Mouse (Mus musculus): Measurements from ENCODE around the gene Egln2. TPM values are rescaled to one million over a fixed set of nuclear protein-coding genes. Genes with fewer than 3 reads are reported as not detected.

Egln2 gene
- 10 to 100 TPM; 66.9 to 70.2 TPM for total RNA-seq (2023)

DNA sequence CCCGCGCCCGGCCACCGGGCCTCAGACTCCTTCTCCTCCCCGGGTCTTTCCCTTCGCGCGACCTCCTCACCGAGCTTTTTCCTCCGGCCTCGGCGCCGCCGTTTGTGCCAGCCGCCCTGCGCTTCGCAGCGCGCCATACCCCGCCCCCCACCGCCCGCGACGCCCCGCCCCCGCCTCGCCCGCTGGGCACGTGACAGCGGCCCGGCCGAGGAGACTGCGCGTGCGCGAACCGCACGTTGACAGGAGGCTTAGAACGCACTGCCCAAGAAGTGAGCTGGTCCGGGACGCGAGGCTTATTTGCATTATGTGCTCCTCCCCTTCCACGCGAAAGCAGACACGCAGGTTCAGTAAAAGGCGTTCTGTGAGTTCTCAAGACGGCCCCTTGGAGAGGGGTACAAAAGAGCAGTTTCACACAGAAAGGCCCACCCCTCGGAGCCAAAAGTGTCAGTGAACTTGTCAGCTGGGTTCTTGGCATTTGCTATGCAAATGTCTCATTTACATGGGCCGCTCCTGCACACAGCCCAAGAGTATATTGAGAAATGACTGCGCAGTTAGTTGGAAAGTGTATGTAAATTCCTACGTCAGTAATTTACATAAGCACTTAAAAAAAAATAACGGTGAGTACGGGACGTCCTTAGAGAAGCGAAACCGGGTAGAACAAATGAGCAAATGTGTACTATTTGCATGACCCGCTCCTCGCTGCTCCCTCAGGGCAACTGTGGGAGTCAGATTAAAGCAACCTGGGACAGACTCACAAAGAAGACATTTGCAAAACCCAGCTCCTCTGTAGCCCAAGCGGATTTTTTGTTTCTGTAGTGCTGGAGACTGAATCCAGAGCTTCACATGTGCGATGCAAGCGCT, at the start of gene Egln2:
Gene Egln2 (minus strand): TSS at position 189 of the 861 bp plus-strand sequence.

GRCm38 (mm10) chr7:27195681-27196611, 29.3 kb upstream of the Egln2 start, which contains the start of the genes BC024978 and Snrpa:
Gene BC024978 (plus strand): TSS chr7:27195781.
Gene Snrpa (minus strand): TSS chr7:27196271.

GRCm38 (mm10) chr7:27180837-27181695, 14.5 kb upstream of the Egln2 start, which contains the start of the genes Gm21983 and Mia:
Gene Gm21983 (minus strand): TSS chr7:27181086.
Gene Mia (minus strand): TSS chr7:27181157.

DNA sequence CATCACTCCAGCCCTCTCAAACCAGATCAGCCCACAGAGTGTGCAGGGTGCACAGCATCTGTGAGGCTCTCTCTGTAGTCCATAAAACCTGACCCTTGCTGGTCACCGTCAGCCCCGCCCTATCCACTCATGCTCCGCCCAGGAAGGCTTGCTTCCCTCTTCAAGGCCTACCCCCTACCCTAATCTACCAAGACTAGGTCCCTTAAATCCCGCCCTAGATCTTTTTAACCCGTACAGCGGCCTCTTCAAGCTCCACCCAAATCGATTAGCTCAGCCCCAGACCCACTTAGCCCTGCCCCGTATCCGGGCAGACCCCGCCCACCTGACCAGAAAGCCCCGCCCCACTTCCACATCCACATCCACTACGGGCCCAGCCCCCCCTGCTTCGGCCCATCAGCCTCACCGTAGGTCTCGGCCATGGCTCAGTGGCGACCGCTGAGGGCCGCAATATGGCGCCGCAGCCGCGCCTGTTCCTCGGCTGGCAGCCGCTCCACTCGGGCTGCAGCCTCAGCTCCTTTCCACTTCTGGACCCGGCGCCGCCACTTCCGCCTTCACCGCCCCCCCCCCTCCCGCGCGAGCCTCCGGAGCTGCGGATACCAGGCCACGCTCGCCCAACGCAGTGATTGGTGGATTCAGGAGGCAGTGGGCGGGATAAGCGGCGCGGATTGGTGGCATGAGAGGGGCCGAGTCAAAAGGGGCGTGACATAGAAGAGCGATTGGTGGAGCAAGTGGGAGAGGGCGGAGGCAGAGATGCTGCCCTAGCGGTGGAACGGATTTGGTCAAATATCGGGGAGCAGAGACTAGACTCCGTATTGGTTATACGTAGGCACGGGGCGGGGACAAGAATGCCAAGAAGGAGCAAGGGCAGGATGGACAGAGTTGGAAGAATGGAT, 12.0 kb upstream of the Egln2 start, which contains the start of gene Rab4b:
Gene Rab4b (minus strand): TSS at position 573 of the 893 bp plus-strand sequence.

GRCm38 (mm10) chr7:27153205-27153764, 13.3 kb downstream of the Egln2 start, which contains the start of gene Cyp2t4:
Gene Cyp2t4 (plus strand): TSS chr7:27153714.

DNA sequence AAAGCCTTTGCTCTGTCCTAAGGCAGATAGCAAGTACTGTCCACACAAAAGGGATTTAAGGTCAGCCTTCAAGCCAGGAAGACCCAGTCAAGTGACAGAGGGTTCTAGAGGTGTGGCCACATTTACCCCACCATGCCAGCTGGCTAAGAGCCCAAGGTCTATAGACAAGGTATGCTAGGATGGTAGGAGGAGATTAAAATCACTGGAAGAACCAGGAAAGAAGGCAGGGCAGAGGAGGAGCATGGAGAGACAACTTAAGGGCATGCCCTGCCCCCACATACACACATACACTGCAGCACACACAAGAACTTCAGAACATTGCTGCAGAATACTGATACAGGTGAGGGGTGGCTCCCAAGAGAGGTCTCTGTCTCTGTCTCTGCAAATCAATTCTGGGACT, 46.9 kb downstream of the Egln2 start, which contains the start of gene Cyp2f2:
Gene Cyp2f2 (plus strand): TSS at position 234 of the 400 bp plus-strand sequence.

Other genes with a start within 250 kb of the Egln2 start
- gene Cyp2a22, start 227.4 kb downstream of the Egln2 start, total RNA-seq (2023) = not detected
- gene Cyp2a12, start 137.7 kb downstream of the Egln2 start, total RNA-seq (2023) = not detected
- gene Cyp2f2, start 46.9 kb downstream of the Egln2 start, total RNA-seq (2023) = under 1 TPM in 1 of 2 experiments, not detected in 1; 0.27 TPM
- not detected for gene Cyp2t4, start 13.1 kb downstream of the Egln2 start, total RNA-seq (2023)
- 10 to 100 TPM; 83.6 to 86.1 TPM for gene Rab4b, start 12.1 kb upstream of the Egln2 start, total RNA-seq (2023)
- not detected for gene Gm21983, start 14.3 kb upstream of the Egln2 start, total RNA-seq (2023)
- gene Mia, start 14.4 kb upstream of the Egln2 start, total RNA-seq (2023) = not detected
- gene BC024978, start 29.0 kb upstream of the Egln2 start, total RNA-seq (2023) = 10 to 100 TPM; 10.6 to 11.1 TPM
- 10 to 100 TPM; 66.3 to 74.6 TPM for gene Snrpa, start 29.5 kb upstream of the Egln2 start, total RNA-seq (2023)
- 10 to 100 TPM; 19.3 to 20.9 TPM for gene Itpkc, start 61.9 kb upstream of the Egln2 start, total RNA-seq (2023)
- 10 to 100 TPM; 25.1 to 27.0 TPM for gene Coq8b, start 66.2 kb upstream of the Egln2 start, total RNA-seq (2023)
- 1 to 10 TPM; 3.7 to 5.2 TPM for gene Numbl, start 91.6 kb upstream of the Egln2 start, total RNA-seq (2023)
- 1 to 10 TPM; 1.6 to 1.9 TPM for gene Ltbp4, start 170.9 kb upstream of the Egln2 start, total RNA-seq (2023)
- gene Shkbp1, start 189.2 kb upstream of the Egln2 start, total RNA-seq (2023) = 10 to 100 TPM; 83.7 to 87.8 TPM
- gene Gm20479, start 190.6 kb upstream of the Egln2 start, total RNA-seq (2023) = 1 to 10 TPM; 2.3 to 4.4 TPM

All from monocyte, adult 59 days (primary cell).